Mouse (Mus musculus) hindbrain, embryonic 14.5 days (tissue): Measurements from ENCODE around the gene Enpp1. TPM values are rescaled to one million over a fixed set of nuclear protein-coding genes. Genes with fewer than 3 reads are reported as not detected.
A peak's percentile ranks its signal among the peaks of the same experiment; 100 is the strongest.

Experiments used
- ATAC-seq: fragments of 200-750 bp; cut with Nextera tagmentation; 2 replicates; pipeline ENCODE4 v1.8.0; 2017; ENCODE audit warnings: moderate number of reproducible peaks, mild to moderate bottlenecking, moderate TSS enrichment, moderate library complexity; ENCODE audit not compliant: low FRiP score
- DNase-seq: peaks from one replicate; pipeline ENCODE4 v3.0.0-alpha.2; 2015; ENCODE audit warnings: low spot score
- H3K27ac ChIP-seq: fragments of 300-500 bp; sonication (generic); 2 replicates; pipeline ENCODE4 v1.5.1; 2014; ENCODE audit warnings: mild to moderate bottlenecking, moderate library complexity
- H3K27me3 ChIP-seq: fragments of 300-500 bp; sonication (generic); 2 replicates; pipeline ENCODE4 v1.6.1; 2014; ENCODE audit warnings: mild to moderate bottlenecking, low read length, mixed read lengths; ENCODE audit not compliant: control insufficient read depth, insufficient read depth
- H3K36me3 ChIP-seq: fragments of 300-500 bp; sonication (generic); replicated peaks from 2 replicates; pipeline ENCODE4 v1.6.1; 2014; ENCODE audit not compliant: control insufficient read depth, insufficient read depth
- H3K4me1 ChIP-seq: fragments of 300-500 bp; sonication (generic); replicated peaks from 2 replicates; pipeline ENCODE4 v1.6.1; 2014; ENCODE audit warnings: antibody characterized with exemption, low read length, mixed read lengths; ENCODE audit not compliant: control insufficient read depth, insufficient read depth
- H3K4me2 ChIP-seq: fragments of 300-500 bp; sonication (generic); replicated peaks from 2 replicates; pipeline ENCODE4 v1.6.1; 2014; ENCODE audit warnings: mild to moderate bottlenecking, moderate library complexity
- H3K4me3 ChIP-seq: fragments of 300-500 bp; sonication (generic); replicated peaks from 2 replicates; pipeline ENCODE4 v1.5.1; 2014; ENCODE audit warnings: mild to moderate bottlenecking, low read length
- H3K9ac ChIP-seq: fragments of 300-500 bp; sonication (generic); 2 replicates; pipeline ENCODE4 v1.6.1; 2014
- H3K9me3 ChIP-seq: fragments of 300-500 bp; sonication (generic); 2 replicates; pipeline ENCODE4 v1.6.1; 2016; ENCODE audit warnings: low read length; ENCODE audit not compliant: control insufficient read depth
- WGBS: fragments of 180-500 bp; shearing (Covaris S2); extraction: QIAGEN DNeasy Blood & Tissue Kit; methylation state at CpG from one replicate; pipeline ENCODE4 v1.1.7; 2014; 5-methylcytosine and 5-hydroxymethylcytosine counted together
- polyA plus RNA-seq: library from polyadenylated mRNA; unstranded; fragments of >200 nt; fragmentation: Nextera tagmentation; extraction: Ambion mirVana; gene quantifications from 2 replicates; pipeline ENCODE4 v1.2.1, GENCODE M21; 2014

Enpp1 gene
- polyA plus RNA-seq, 1 experiment from 2014 or later = 7.0 TPM

DNA sequence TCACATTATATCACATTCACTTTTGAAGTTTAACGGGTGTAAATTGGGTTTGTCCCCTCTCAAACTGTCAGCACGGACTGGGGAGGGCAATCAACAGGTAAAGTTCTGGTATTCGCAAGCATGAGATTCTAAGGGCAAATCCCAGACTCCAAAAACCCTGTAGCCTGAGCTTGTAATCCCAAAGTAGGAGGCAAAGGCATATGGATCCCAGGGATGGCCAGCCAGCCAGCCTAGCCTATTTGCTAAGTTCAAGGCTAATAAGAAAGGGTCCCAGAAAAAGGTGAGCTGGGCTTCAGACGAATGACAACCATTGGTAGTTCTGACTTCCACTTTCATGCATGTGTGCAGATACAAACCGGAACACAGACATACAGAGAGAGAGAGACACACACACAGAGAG lies 942 bp upstream of the Enpp1 start:
- Histone ChIP-seq H3K36me3 (no peaks in the 10 kb centered on the region), H3K9me3 (no peaks in the 10 kb centered on the region), H3K27me3 (peaks cover 22% of the 10 kb centered on the region), H3K4me2 (no peak overlapping the region), H3K9ac (no peak overlapping the region), H3K4me1 (peaks cover 7% of the 10 kb centered on the region; the same call in 1 of the 2 replicates), H3K4me3 (no peak overlapping the region), H3K27ac (no peak overlapping the region)
- no peak for ATAC-seq
- DNase-seq = no peak
- WGBS = 75% methylated on average over 5 of the region's 5 CpGs

- Histone ChIP-seq H3K4me2 (peak overlapping the region; percentile 100), H3K27ac (no peak overlapping the region), H3K36me3 (no peaks in the 10 kb centered on the region), H3K9me3 (no peaks in the 10 kb centered on the region), H3K27me3 (peaks cover 22% of the 10 kb centered on the region), H3K9ac (peak overlapping the region; percentile 73), H3K4me1 (peaks cover 7% of the 10 kb centered on the region; the same call in 1 of the 2 replicates), H3K4me3 (peak overlapping the region; percentile 79)
- DNase-seq = no peak
- 15% methylated on average over 15 of the region's 15 CpGs for WGBS
- no peak for ATAC-seq
Observed at GRCm38 (mm10) chr10:24712367-24712761, 405 bp upstream of the Enpp1 start.

GRCm38 (mm10) chr10:24711071-24711470 lies 888 bp downstream of the Enpp1 start:
- Histone ChIP-seq H3K4me3 (peak overlapping the region; percentile 79), H3K4me1 (peaks cover 7% of the 10 kb centered on the region; the same call in 1 of the 2 replicates), H3K27ac (no peak overlapping the region), H3K27me3 (peaks cover 22% of the 10 kb centered on the region), H3K4me2 (peak overlapping the region; percentile 100), H3K9ac (peak overlapping the region; percentile 73), H3K36me3 (no peaks in the 10 kb centered on the region), H3K9me3 (no peaks in the 10 kb centered on the region)
- ATAC-seq (no peak), DNase-seq (no peak)
- WGBS = 21% methylated on average over 10 of the region's 10 CpGs

- Histone ChIP-seq H3K4me1 (peaks cover 7% of the 10 kb centered on the region; the same call in 1 of the 2 replicates), H3K4me3 (no peak overlapping the region), H3K27me3 (peaks cover 22% of the 10 kb centered on the region), H3K27ac (no peak overlapping the region), H3K9me3 (no peaks in the 10 kb centered on the region), H3K9ac (no peak overlapping the region), H3K4me2 (peak overlapping the region; percentile 100; the same call in 1 of the 2 replicates), H3K36me3 (no peaks in the 10 kb centered on the region)
- ATAC-seq (no peak), DNase-seq (no peak)
- 93% methylated on average over 6 of the region's 6 CpGs for WGBS
Observed at GRCm38 (mm10) chr10:24710361-24710760, 1.6 kb downstream of the Enpp1 start.

DNA sequence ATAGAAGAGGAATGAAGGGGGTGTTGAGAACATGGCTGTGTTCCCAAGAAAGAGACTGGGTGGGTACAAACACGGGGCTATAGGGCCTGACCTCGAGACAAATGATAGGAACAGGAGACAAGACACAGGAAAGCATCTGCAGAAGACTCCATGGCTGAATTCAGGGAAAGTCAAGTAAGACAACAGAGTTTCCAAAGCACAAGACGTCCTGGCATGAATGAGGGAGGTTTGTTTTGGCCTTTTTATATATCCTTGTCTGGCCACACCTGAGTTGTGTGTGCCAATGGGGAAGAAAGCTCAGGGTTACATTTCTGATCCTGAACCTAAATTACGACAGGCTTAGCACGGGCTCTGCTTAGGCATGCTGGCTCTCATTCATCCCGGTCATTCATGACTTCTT lies 4.2 kb downstream of the Enpp1 start:
- ATAC-seq = no peak
- no peak for DNase-seq
- peaks cover 22% of the 10 kb centered on the region for H3K27me3 ChIP-seq
- no peak overlapping the region for H3K4me2 ChIP-seq
- no peak overlapping the region for H3K4me3 ChIP-seq
- no peaks in the 10 kb centered on the region for H3K36me3 ChIP-seq
- H3K27ac ChIP-seq = no peak overlapping the region
- 85% methylated on average over 6 of the region's 6 CpGs for WGBS
- no peaks in the 10 kb centered on the region for H3K9me3 ChIP-seq
- H3K4me1 ChIP-seq = peaks cover 7% of the 10 kb centered on the region; the same call in 1 of the 2 replicates
- H3K9ac ChIP-seq = no peak overlapping the region

DNA sequence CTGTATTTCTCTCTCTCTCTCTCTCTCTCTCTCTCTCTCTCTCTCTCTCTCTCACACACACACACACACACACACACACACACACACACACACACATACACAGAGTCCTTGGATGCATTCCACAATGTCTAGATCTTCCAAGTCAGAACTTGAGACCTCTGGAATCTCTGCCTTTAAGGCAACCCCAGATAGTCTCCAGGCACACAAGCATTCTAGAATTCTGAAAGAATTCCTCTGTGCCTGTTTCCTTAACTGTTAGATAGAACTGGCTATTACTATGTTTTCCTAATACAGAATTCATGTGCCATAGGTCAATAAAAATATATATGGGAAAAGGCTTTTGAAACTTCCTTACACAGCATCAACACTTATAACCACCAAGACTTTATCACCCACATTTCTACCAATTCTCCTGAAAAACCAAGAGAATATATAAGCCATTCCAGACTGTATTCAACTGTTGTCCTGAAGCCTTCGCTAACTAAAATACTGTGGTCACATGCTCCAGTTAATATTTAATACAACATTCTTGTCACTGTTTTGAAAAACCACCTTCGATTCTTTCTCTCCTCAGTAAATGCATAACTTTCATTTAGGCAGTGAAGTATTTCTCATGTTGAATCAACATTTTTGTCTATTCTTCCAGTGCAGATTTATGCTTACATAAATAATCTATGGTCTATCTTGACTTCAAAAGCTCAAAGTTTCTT lies 5.4 kb downstream of the Enpp1 start:
- peaks cover 21% of the 10 kb centered on the region for H3K27me3 ChIP-seq
- no peaks in the 10 kb centered on the region for H3K9me3 ChIP-seq
- H3K4me1 ChIP-seq = peaks cover 7% of the 10 kb centered on the region; the same call in 1 of the 2 replicates
- no peak overlapping the region for H3K9ac ChIP-seq
- DNase-seq = no peak
- no peak for ATAC-seq
- H3K4me3 ChIP-seq = no peak overlapping the region
- 85% methylated on average over 2 of the region's 2 CpGs for WGBS
- no peak overlapping the region for H3K4me2 ChIP-seq
- no peaks in the 10 kb centered on the region for H3K36me3 ChIP-seq
- no peak overlapping the region for H3K27ac ChIP-seq

DNA sequence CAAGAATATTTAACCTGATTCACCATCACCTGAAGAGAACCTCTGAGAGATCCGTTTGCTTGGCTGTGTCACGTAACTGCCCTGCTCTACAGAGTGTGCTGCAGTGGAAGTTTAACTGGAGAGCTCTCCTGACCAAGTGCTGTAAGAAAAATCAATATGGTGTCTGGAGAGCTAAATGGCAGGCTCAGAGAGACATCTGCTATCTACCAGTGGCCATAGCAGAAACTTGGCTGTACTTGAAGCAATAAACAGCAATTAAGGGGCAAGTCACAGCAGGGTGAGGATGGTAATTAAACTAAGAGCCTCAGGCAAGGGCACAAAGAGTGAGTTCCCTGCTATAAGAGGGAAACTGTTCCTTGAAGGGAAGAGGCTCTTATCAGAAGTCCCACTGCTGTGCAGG lies 9.3 kb downstream of the Enpp1 start:
- Histone ChIP-seq H3K27me3 (no peaks in the 10 kb centered on the region), H3K9me3 (no peaks in the 10 kb centered on the region), H3K4me1 (no peaks in the 10 kb centered on the region), H3K4me3 (no peak overlapping the region), H3K36me3 (no peaks in the 10 kb centered on the region), H3K9ac (no peak overlapping the region), H3K27ac (no peak overlapping the region), H3K4me2 (no peak overlapping the region)
- WGBS = 82% methylated on average over 2 of the region's 2 CpGs
- DNase-seq (no peak), ATAC-seq (0 out of 2 replicates have a peak, but pooled peaks have one; percentile 3)

- DNase-seq (no peak), ATAC-seq (no peak)
- Histone ChIP-seq H3K4me1 (no peaks in the 10 kb centered on the region), H3K27me3 (no peaks in the 10 kb centered on the region), H3K4me2 (no peak overlapping the region), H3K9me3 (no peaks in the 10 kb centered on the region), H3K4me3 (no peak overlapping the region), H3K27ac (no peak overlapping the region), H3K9ac (no peak overlapping the region), H3K36me3 (no peaks in the 10 kb centered on the region)
- WGBS = 82% methylated on average over 6 of the region's 6 CpGs
Observed at GRCm38 (mm10) chr10:24698131-24698775, 13.7 kb downstream of the Enpp1 start.

GRCm38 (mm10) chr10:24696761-24697160 lies 15.2 kb downstream of the Enpp1 start:
- ATAC-seq (no peak), DNase-seq (no peak)
- no peak overlapping the region for H3K27ac ChIP-seq
- H3K4me3 ChIP-seq = no peak overlapping the region
- H3K9me3 ChIP-seq = no peaks in the 10 kb centered on the region
- H3K4me1 ChIP-seq = no peaks in the 10 kb centered on the region
- no peaks in the 10 kb centered on the region for H3K27me3 ChIP-seq
- no peaks in the 10 kb centered on the region for H3K36me3 ChIP-seq
- H3K4me2 ChIP-seq = no peak overlapping the region
- no peak overlapping the region for H3K9ac ChIP-seq
- WGBS = 90% methylated on average over 3 of the region's 3 CpGs
